Mouse (Mus musculus) heart, postnatal 0 days (tissue): ENCODE data around the gene Scg3. TPM values are rescaled to one million over a fixed set of nuclear protein-coding genes. Genes with fewer than 3 reads are reported as not detected.

ENCODE experiments used
- ATAC-seq: fragments of 200-750 bp; cut with Nextera tagmentation; 2 replicates; pipeline ENCODE4 v1.8.0; 2017; ENCODE audit warnings: low read depth, moderate number of reproducible peaks, moderate library complexity; ENCODE audit not compliant: insufficient read depth
- DNase-seq: peaks from one replicate; pipeline ENCODE4 v3.0.0-alpha.2; 2016; ENCODE audit warnings: low spot score
- H3K27ac ChIP-seq: fragments of 300-500 bp; sonication (generic); 2 replicates; pipeline ENCODE4 v1.5.1; 2014; ENCODE audit warnings: low read depth, mild to moderate bottlenecking
- H3K27me3 ChIP-seq: fragments of 300-500 bp; sonication (generic); 2 replicates; pipeline ENCODE4 v1.6.1; 2014; ENCODE audit warnings: low read length, mixed read lengths; ENCODE audit not compliant: control insufficient read depth, insufficient read depth
- H3K36me3 ChIP-seq: fragments of 300-500 bp; sonication (generic); replicated peaks from 2 replicates; pipeline ENCODE4 v1.6.1; 2014; ENCODE audit warnings: low read length, mixed read lengths; ENCODE audit not compliant: control insufficient read depth, insufficient read depth
- H3K4me1 ChIP-seq: fragments of 300-500 bp; sonication (generic); 2 replicates; pipeline ENCODE4 v1.6.1; 2014; ENCODE audit warnings: antibody characterized with exemption; ENCODE audit not compliant: control insufficient read depth, insufficient read depth
- H3K4me2 ChIP-seq: fragments of 300-500 bp; sonication (generic); 2 replicates; pipeline ENCODE4 v1.6.1; 2014; ENCODE audit warnings: low read depth, mild to moderate bottlenecking, low read length, moderate library complexity
- H3K4me3 ChIP-seq: fragments of 300-500 bp; sonication (generic); 2 replicates; pipeline ENCODE4 v1.5.1; 2014; ENCODE audit warnings: low read depth, low read length
- H3K9ac ChIP-seq: fragments of 300-500 bp; sonication (generic); replicated peaks from 2 replicates; pipeline ENCODE4 v1.6.1; 2014; ENCODE audit warnings: low read depth, low read length, mixed read lengths
- H3K9me3 ChIP-seq: fragments of 300-500 bp; sonication (generic); replicated peaks from 2 replicates; pipeline ENCODE4 v1.6.1; 2016; ENCODE audit warnings: low read length; ENCODE audit not compliant: control insufficient read depth
- CTCF ChIP-seq: IDR thresholded peaks from 2 replicates; pipeline ENCODE4 v1.5.1; 2016; ENCODE audit warnings: antibody characterized with exemption, control low read depth, low read depth
- EP300 ChIP-seq: IDR thresholded peaks from 2 replicates; pipeline ENCODE4 v1.6.1; 2016; ENCODE audit warnings: antibody characterized with exemption, low read depth
- WGBS: fragments of 180-500 bp; shearing (Covaris S2); extraction: QIAGEN DNeasy Blood & Tissue Kit; methylation state at CpG from one replicate; pipeline ENCODE4 v1.1.7; 2014; 5-methylcytosine and 5-hydroxymethylcytosine counted together
- polyA plus RNA-seq: library from polyadenylated mRNA; unstranded; fragments of >200 nt; fragmentation: Nextera tagmentation; extraction: Ambion mirVana; gene quantifications from 2 replicates; pipeline ENCODE4 v1.2.1, GENCODE M21; 2015
- total RNA-seq: library from RNA; depleted of rRNA; stranded (reverse); fragments of >200 nt; gene quantifications from 2 replicates; pipeline ENCODE4 v1.2.3, GENCODE M21; 2014; ENCODE audit warnings: low replicate concordance

Scg3 gene
- total and polyA plus RNA-seq, 2 experiments from 2014 or later: 0.36 TPM; not detected in 1

DNA sequence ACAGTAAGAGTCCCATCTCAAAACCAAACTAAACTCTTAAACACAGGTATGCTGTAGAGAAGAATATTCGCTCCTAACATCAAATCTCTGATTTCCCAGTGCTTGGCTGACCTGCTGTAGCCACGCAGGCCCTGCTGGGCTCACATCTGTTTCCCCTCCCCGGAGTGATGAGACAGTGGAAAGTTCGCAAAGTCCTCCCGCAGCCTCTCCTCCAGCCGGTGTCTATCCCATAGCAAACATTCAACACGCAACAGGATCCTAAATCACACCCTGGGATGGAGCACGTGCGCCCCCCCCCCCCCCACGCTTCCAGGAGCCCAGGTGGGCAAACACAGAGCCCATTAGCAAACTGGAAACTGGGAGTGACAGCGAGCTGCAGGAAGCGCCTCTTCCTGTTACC lies 82.3 kb downstream of the Scg3 start:
- DNase-seq (no peak), ATAC-seq (peak; percentile 41)
- Histone ChIP-seq H3K9me3 (no peaks in the 10 kb centered on the region), H3K27me3 (no peaks in the 10 kb centered on the region), H3K27ac (no peak overlapping the region), H3K9ac (no peak overlapping the region), H3K36me3 (no peaks in the 10 kb centered on the region), H3K4me1 (0 out of 2 replicates have a peak, but pooled peaks cover 13% of the 10 kb centered on the region), H3K4me2 (peak overlapping the region; percentile 16; the same call in 1 of the 2 replicates), H3K4me3 (no peak overlapping the region)
- WGBS: 46% methylated on average over 12 of the region's 12 CpGs
- TF ChIP-seq EP300 (no peak), CTCF (no peak)

DNA sequence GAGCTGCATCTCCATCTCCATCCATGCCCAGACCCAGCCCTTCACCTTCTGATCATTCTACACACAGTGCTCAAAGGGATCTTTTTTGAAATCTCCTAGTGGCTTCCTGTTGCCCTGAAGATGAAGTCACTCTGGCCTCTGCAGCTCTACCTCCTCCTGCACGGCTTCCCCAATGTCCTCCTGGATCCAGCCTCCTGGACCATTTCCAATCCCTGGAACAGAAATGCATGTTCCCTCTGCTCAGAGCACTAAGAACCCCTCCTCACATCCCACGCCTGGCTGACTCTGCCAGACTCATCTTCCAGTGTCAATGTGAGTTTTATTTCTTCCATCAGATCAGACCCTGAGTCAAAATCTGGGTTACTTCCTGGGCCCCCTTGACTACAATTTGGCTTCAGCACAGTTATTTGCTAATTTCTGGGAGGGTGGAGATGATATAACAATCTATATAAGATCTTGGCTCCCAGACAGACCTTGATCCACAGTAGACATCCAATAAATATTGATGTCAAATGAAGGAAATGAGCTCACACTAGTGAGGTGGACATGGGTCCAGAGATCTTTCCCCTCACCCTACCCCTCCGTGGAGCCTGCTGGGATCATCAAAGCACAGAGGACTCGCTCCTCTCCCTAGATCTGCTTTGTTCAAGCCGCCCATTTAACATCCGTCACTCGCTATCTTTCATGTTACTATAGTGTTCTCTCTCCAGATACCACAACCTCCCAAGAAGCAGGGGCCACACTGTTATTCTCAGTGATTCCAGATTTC lies 83.5 kb downstream of the Scg3 start:
- 53% methylated on average over 7 of the region's 7 CpGs for WGBS
- ATAC-seq: no peak
- TF ChIP-seq EP300 (no peak), CTCF (no peak)

DNA sequence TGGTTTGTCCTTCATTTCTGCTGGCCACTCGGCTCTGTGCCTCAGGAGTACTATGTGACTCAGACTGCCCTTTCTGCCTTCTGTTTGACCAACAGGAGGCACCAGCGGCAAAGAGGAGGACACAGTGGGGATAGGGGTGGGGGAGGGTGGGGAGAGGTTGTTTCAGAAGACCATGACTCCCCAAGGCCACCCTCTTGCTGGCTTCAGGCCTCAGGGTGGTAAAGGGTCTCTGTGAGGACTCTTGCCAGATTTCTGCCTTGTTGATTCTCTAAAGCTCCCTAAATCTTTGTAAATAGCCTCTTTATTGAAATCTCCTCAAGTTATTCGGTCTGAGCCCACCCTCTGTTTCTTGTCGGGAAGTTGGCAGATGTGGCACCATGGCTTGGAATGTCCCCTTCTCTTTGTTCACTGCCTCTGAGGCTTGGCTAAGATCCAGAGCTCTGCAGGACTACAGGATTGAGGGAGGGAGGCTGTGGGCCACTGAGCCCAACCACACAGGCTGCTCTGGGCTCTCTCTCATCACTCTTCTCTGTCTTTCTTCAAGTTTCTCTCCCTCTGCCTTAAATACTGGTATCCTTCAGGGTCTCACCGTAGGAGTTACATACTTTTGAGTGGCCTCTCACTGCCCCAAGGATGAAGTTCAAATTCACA lies 84.5 kb downstream of the Scg3 start:
- no peak overlapping the region for H3K4me3 ChIP-seq
- no peaks in the 10 kb centered on the region for H3K36me3 ChIP-seq
- peak; percentile 59 for DNase-seq
- no peak overlapping the region for H3K4me2 ChIP-seq
- TF ChIP-seq CTCF: no peak
- TF ChIP-seq EP300: no peak
- peak; percentile 73; the same call in 1 of the 2 replicates for ATAC-seq
- WGBS: 35% methylated on average over 5 of the region's 5 CpGs
- 0 out of 2 replicates have a peak, but pooled peaks cover 13% of the 10 kb centered on the region for H3K4me1 ChIP-seq
- H3K9ac ChIP-seq: no peak overlapping the region
- no peak overlapping the region for H3K27ac ChIP-seq
- H3K27me3 ChIP-seq: no peaks in the 10 kb centered on the region
- no peaks in the 10 kb centered on the region for H3K9me3 ChIP-seq

More for the DNA sequence above, 83.5 kb downstream of the Scg3 start:
- Histone ChIP-seq H3K9ac (no peak overlapping the region), H3K4me1 (0 out of 2 replicates have a peak, but pooled peaks cover 13% of the 10 kb centered on the region), H3K9me3 (no peaks in the 10 kb centered on the region), H3K27me3 (no peaks in the 10 kb centered on the region), H3K4me3 (no peak overlapping the region), H3K27ac (no peak overlapping the region), H3K4me2 (no peak overlapping the region), H3K36me3 (no peaks in the 10 kb centered on the region)
- no peak for DNase-seq

DNA sequence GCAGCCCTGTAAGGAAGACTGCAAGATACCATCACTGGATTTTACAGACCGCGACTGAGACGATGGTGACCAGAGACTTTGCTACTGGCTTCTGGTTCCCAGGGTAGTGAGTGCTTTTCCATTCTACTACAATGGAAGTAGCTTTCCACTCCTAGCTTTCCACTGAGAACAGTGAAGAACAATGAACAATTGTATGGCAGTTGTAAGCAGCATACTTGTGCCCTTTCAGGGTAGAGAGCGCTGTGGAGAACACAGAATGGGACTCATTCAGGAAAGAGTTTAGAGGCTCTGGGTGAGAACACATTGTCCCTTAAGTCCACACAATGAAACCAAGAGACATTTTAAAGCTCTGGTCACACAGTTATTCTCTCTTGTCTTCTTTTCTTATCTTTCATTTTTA lies 86.3 kb downstream of the Scg3 start:
- H3K9ac ChIP-seq: no peak overlapping the region
- no peaks in the 10 kb centered on the region for H3K27me3 ChIP-seq
- no peak overlapping the region for H3K27ac ChIP-seq
- no peak for ATAC-seq
- DNase-seq: no peak
- no peak overlapping the region for H3K4me3 ChIP-seq
- TF ChIP-seq CTCF: no peak
- TF ChIP-seq EP300: no peak
- no peaks in the 10 kb centered on the region for H3K36me3 ChIP-seq
- H3K9me3 ChIP-seq: no peaks in the 10 kb centered on the region
- H3K4me2 ChIP-seq: no peak overlapping the region
- 71% methylated on average over 4 of the region's 4 CpGs for WGBS
- H3K4me1 ChIP-seq: 0 out of 2 replicates have a peak, but pooled peaks cover 13% of the 10 kb centered on the region

DNA sequence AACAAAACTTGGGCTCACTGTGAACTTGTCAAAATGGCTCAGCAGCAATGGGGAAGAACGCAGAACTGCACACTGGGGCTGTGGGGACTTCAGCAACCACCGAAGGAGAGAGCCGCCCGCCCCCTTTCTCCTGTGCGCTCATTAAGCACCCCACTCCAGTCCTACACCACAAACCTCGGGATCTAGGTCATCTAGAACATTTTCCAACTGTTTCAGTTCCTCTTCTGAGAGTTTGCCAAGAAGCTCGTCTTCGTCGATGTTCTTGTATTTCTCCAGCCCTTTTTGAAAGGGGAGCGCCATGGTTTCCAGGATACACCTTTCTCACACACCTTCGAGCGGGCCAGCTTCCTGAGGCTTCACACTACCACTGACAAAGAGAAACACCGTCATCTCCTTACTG lies 86.8 kb downstream of the Scg3 start:
- H3K9ac ChIP-seq: no peak overlapping the region
- no peak overlapping the region for H3K4me3 ChIP-seq
- H3K27ac ChIP-seq: no peak overlapping the region
- no peak for TF ChIP-seq EP300
- TF ChIP-seq CTCF: no peak
- DNase-seq (no peak), ATAC-seq (no peak)
- no peaks in the 10 kb centered on the region for H3K36me3 ChIP-seq
- no peaks in the 10 kb centered on the region for H3K9me3 ChIP-seq
- no peaks in the 10 kb centered on the region for H3K27me3 ChIP-seq
- WGBS: 83% methylated on average over 13 of the region's 13 CpGs
- 0 out of 2 replicates have a peak, but pooled peaks cover 13% of the 10 kb centered on the region for H3K4me1 ChIP-seq
- H3K4me2 ChIP-seq: no peak overlapping the region
